Mouse (Mus musculus) olfactory bulb, adult 2 months (tissue): ENCODE data around the gene Rptor.

ENCODE experiments used
- CTCF ChIP-seq: fragments of 200-500 bp; IDR thresholded peaks from 2 replicates; pipeline ENCODE4 v1.5.1; 2012; ENCODE audit warnings: low read depth, mild to moderate bottlenecking, low read length, moderate library complexity; ENCODE audit not compliant: insufficient read depth
- POLR2A ChIP-seq: fragments of 200-500 bp; IDR thresholded peaks from 2 replicates; pipeline ENCODE4 v1.6.1; 2012; ENCODE audit warnings: mild to moderate bottlenecking, low read depth, low read length, moderate library complexity; ENCODE audit not compliant: insufficient read depth

DNA sequence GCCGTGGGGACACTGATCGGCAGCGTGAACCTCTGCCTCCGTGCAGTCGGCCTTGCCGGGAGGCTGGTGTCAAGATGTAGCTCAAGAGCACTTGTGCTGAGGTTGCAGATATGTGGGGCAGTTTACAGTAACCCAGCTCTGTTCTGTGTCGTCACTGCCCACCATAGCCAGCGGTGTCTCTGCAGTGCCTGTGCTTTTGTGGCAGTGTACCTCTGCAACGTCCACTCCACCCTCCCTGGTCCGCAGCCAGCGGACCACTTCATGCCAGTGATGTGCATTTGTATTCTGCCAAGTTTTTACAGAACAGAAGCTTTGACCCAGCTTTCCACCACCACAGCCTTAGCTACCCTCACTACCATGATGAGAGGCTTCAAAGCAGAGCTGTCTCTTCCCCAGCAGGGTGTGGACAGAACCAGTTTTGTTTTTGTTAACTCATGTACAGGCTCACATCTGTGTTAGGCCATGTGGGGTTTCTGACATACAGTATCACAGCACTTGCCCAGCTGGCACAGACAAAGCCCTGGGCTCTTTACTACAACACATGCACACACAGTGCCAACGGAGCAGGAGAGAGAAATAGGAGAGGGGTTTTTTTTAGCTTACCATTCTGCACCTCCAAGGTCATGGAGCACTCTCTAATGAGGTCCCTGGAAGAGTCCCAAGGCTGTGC is 182.1 kb downstream of the Rptor start:
- TF ChIP-seq CTCF (no peak), POLR2A (no peak)
